ENCODE assay signal across 8 mouse cellular contexts in the genomic region with DNA sequence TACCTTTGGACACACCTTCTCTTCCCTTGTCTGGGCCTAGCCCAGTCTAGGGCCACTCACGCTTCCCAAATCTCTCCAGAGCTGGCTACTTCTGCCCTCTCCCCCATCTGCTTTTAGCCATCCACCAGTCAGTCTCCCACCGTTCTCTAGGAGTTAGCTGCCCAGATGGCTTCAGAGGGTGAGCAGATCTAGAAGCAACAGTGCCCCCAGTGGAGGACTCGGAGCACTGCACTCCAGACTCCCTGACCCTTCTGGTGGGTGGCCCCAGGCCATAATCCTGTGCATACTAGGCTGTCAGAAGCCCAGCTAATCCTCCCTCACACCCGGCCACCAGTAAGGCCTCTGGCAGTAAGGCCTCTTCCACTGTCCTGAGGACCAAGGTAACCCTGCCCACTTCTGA. TPM values are rescaled to one million over a fixed set of nuclear protein-coding genes. Genes with fewer than 3 reads are reported as not detected.
DNase-seq lines count a peak whose midpoint lies in the region; ATAC-seq and TF ChIP-seq lines count a peak whose summit lies in the region.

No protein-coding gene starts in this region.

- peak; percentile 39 for TF ChIP-seq CTCF in C2C12 (IDR thresholded peaks at IDR 0.05; ENCODE audit: control insufficient read depth, insufficient read depth, insufficient read length)
- peak; percentile 85 for TF ChIP-seq CTCF in intestine, postnatal 0 days (IDR thresholded peaks at IDR 0.05; ENCODE audit: low read depth)
- TF ChIP-seq CTCF in liver, postnatal 0 days (IDR thresholded peaks at IDR 0.05; ENCODE audit: low read depth), result peak; percentile 85
- peak; percentile 72; the same call in 1 of the 2 replicates for TF ChIP-seq CTCF in olfactory bulb, adult 2 months (IDR thresholded peaks at IDR 0.05; ENCODE audit: insufficient read depth, low read depth, low read length)

- no peak overlapping the region for H3ac ChIP-seq in C2C12 (ENCODE audit: control insufficient read depth, insufficient read length, low read depth)

- no peak overlapping the region for H3K4me3 ChIP-seq in C2C12 (ENCODE audit: insufficient read depth, poor library complexity, severe bottlenecking)
- no peak overlapping the region for H3K4me3 ChIP-seq in intestine, postnatal 0 days (ENCODE audit: low read depth, low read length)
- no peak overlapping the region for H3K4me3 ChIP-seq in liver, postnatal 0 days (ENCODE audit: low read depth, low read length)
- H3K4me3 ChIP-seq in olfactory bulb, adult 2 months (ENCODE audit: insufficient read depth, low read depth, low read length), result no peak overlapping the region

- H3K36me3 ChIP-seq in C2C12 (ENCODE audit: control insufficient read depth, insufficient read depth), result no peaks in the 10 kb centered on the region
- peaks cover 7% of the 10 kb centered on the region; the same call in 1 of the 2 replicates for H3K36me3 ChIP-seq in intestine, postnatal 0 days (ENCODE audit: control insufficient read depth, insufficient read depth)
- H3K36me3 ChIP-seq in liver, postnatal 0 days (replicated peaks; ENCODE audit: insufficient read depth, low read length), result no peaks in the 10 kb centered on the region

- no peak overlapping the region for H3K27ac ChIP-seq in intestine, postnatal 0 days (ENCODE audit: low read depth, low read length)
- no peak overlapping the region for H3K27ac ChIP-seq in liver, postnatal 0 days (ENCODE audit: low read depth)
- no peak overlapping the region for H3K27ac ChIP-seq in olfactory bulb, adult 2 months (ENCODE audit: insufficient read depth, low read depth, low read length)

- WGBS in intestine, postnatal 0 days, result 3% methylated on average over 4 of the region's 4 CpGs
- WGBS in liver, postnatal 0 days (ENCODE audit: insufficient replicate concordance), result 4% methylated on average over 4 of the region's 4 CpGs
- WGBS in olfactory bulb, adult 2 months, result 21% methylated on average over 4 of the region's 4 CpGs

- no peak overlapping the region for H3K4me2 ChIP-seq in intestine, postnatal 0 days (replicated peaks; ENCODE audit: low read depth)
- no peak overlapping the region for H3K4me2 ChIP-seq in liver, postnatal 0 days (ENCODE audit: low read depth, low read length)

- H3K27me3 ChIP-seq in C2C12 (ENCODE audit: control insufficient read depth, insufficient read depth, insufficient read length), result peaks cover 83% of the 10 kb centered on the region
- no peaks in the 10 kb centered on the region for H3K27me3 ChIP-seq in intestine, postnatal 0 days (replicated peaks; ENCODE audit: control insufficient read depth, insufficient read depth, low read length)
- 0 out of 2 replicates have a peak, but pooled peaks cover 1% of the 10 kb centered on the region for H3K27me3 ChIP-seq in liver, postnatal 0 days (ENCODE audit: insufficient read depth, low read length)

- H3K79me3 ChIP-seq in C2C12 (ENCODE audit: low read depth), result no peaks in the 10 kb centered on the region

- no peak for ATAC-seq in intestine, postnatal 0 days
- ATAC-seq in liver, postnatal 0 days, result peak; percentile 39; the same call in 1 of the 2 replicates

- no peak for TF ChIP-seq EP300 in liver, postnatal 0 days (IDR thresholded peaks at IDR 0.05; ENCODE audit: low read depth)

- H3K4me1 ChIP-seq in intestine, postnatal 0 days (replicated peaks; ENCODE audit: control insufficient read depth, insufficient read depth, low read length), result no peaks in the 10 kb centered on the region
- H3K4me1 ChIP-seq in liver, postnatal 0 days (ENCODE audit: insufficient read depth), result 0 out of 2 replicates have a peak, but pooled peaks cover 4% of the 10 kb centered on the region
- H3K4me1 ChIP-seq in olfactory bulb, adult 2 months (ENCODE audit: control insufficient read depth, insufficient read depth, low read length), result peaks cover 63% of the 10 kb centered on the region

- no peak for TF ChIP-seq POLR2A in olfactory bulb, adult 2 months (IDR thresholded peaks at IDR 0.05; ENCODE audit: insufficient read depth, low read depth, low read length)

- H3K9ac ChIP-seq in intestine, postnatal 0 days (ENCODE audit: low read depth, low read length), result no peak overlapping the region
- H3K9ac ChIP-seq in liver, postnatal 0 days (replicated peaks), result no peak overlapping the region

- peak; percentile 83 for DNase-seq in R1 (ENCODE audit: low read depth, low spot score)
- DNase-seq in cerebellum, postnatal 10 days, result peak; percentile 95 to 97
- peak; percentile 59 to 72 for DNase-seq in frontal cortex, postnatal 36 days (ENCODE audit: low spot score in 2 of 2)
- peak; percentile 68 for DNase-seq in liver, postnatal 0 days
- DNase-seq in thymus, postnatal 0 days (ENCODE audit: low spot score), result peak; percentile 54

- H3K9me3 ChIP-seq in intestine, postnatal 0 days (ENCODE audit: control insufficient read depth), result no peaks in the 10 kb centered on the region
- no peaks in the 10 kb centered on the region for H3K9me3 ChIP-seq in liver, postnatal 0 days (ENCODE audit: low read length)

- H3K79me2 ChIP-seq in C2C12 (ENCODE audit: control insufficient read depth, insufficient read depth), result no peaks in the 10 kb centered on the region

TF ChIP-seq in C2C12, 6 proteins besides CTCF, POLR2A, EP300 and RAD21:
- TF ChIP-seq USF1 (IDR thresholded peaks at IDR 0.05; ENCODE audit: low read depth) (no peak), FOSL1 (IDR thresholded peaks at IDR 0.05; ENCODE audit: insufficient read depth, low read length, poor library complexity, severe bottlenecking) (no peak), MYOG (IDR thresholded peaks at IDR 0.05; ENCODE audit: control insufficient read depth, extremely low read depth, insufficient read length) (no peak), MYOD1 (IDR thresholded peaks at IDR 0.05; ENCODE audit: control insufficient read depth, insufficient read length, low read depth) (no peak), MAX (IDR thresholded peaks at IDR 0.05) (no peak), CEBPB (IDR thresholded peaks at IDR 0.05; ENCODE audit: low read depth) (no peak)

RNA-seq across cellular contexts. Expression of gene Plch2, which starts 43.8 kb away (rescaled TPM):
- polyA plus RNA-seq in C2C12 (2012; fragmentation: generic; extraction: Trizol), result 0.11 TPM
- polyA plus RNA-seq in intestine, postnatal 0 days (2015; fragmentation: Nextera tagmentation; extraction: Ambion mirVana), result 5.3 and 5.7 TPM in 2 replicates
- polyA plus RNA-seq in liver, postnatal 0 days (2015; fragmentation: Nextera tagmentation; extraction: Ambion mirVana), result 0.04 TPM in 1 of 2 replicates, not detected in the other
- polyA plus RNA-seq in olfactory bulb, adult 2 months (2012; ENCODE audit: insufficient read depth, insufficient read length, low replicate concordance, missing spikeins), result not detected in 2 replicates
- 0.67 and 0.74 TPM in 2 replicates for polyA plus RNA-seq in thymus, postnatal 0 days (2015; fragmentation: Nextera tagmentation; extraction: Ambion mirVana)

RNA-seq across cellular contexts. Expression of gene Pank4, which starts 48.9 kb away (rescaled TPM):
- polyA plus RNA-seq in C2C12 (2012; fragmentation: generic; extraction: Trizol), result 22.2 TPM
- polyA plus RNA-seq in intestine, postnatal 0 days (2015; fragmentation: Nextera tagmentation; extraction: Ambion mirVana), result 10.9 and 11.5 TPM in 2 replicates
- 10.9 and 11.4 TPM in 2 replicates for polyA plus RNA-seq in liver, postnatal 0 days (2015; fragmentation: Nextera tagmentation; extraction: Ambion mirVana)
- not detected in 2 replicates for polyA plus RNA-seq in olfactory bulb, adult 2 months (2012; ENCODE audit: insufficient read depth, insufficient read length, low replicate concordance, missing spikeins)
- 41.5 and 42.9 TPM in 2 replicates for polyA plus RNA-seq in thymus, postnatal 0 days (2015; fragmentation: Nextera tagmentation; extraction: Ambion mirVana)

RNA-seq across cellular contexts. Expression of gene Hes5, which starts 52.1 kb away (rescaled TPM):
- polyA plus RNA-seq in C2C12 (2012; fragmentation: generic; extraction: Trizol), result not detected
- 0.20 and 0.29 TPM in 2 replicates for polyA plus RNA-seq in intestine, postnatal 0 days (2015; fragmentation: Nextera tagmentation; extraction: Ambion mirVana)
- polyA plus RNA-seq in liver, postnatal 0 days (2015; fragmentation: Nextera tagmentation; extraction: Ambion mirVana), result 0.15 and 0.21 TPM in 2 replicates
- not detected in 2 replicates for polyA plus RNA-seq in olfactory bulb, adult 2 months (2012; ENCODE audit: insufficient read depth, insufficient read length, low replicate concordance, missing spikeins)
- polyA plus RNA-seq in thymus, postnatal 0 days (2015; fragmentation: Nextera tagmentation; extraction: Ambion mirVana), result 3.3 and 3.6 TPM in 2 replicates

RNA-seq across cellular contexts. Expression of gene Pex10, which starts 54.0 kb away (rescaled TPM):
- polyA plus RNA-seq in C2C12 (2012; fragmentation: generic; extraction: Trizol), result 11.2 TPM
- polyA plus RNA-seq in intestine, postnatal 0 days (2015; fragmentation: Nextera tagmentation; extraction: Ambion mirVana), result 11.7 and 12.9 TPM in 2 replicates
- 5.9 and 6.8 TPM in 2 replicates for polyA plus RNA-seq in liver, postnatal 0 days (2015; fragmentation: Nextera tagmentation; extraction: Ambion mirVana)
- polyA plus RNA-seq in olfactory bulb, adult 2 months (2012; ENCODE audit: insufficient read depth, insufficient read length, low replicate concordance, missing spikeins), result not detected in 2 replicates
- polyA plus RNA-seq in thymus, postnatal 0 days (2015; fragmentation: Nextera tagmentation; extraction: Ambion mirVana), result 15.9 and 16.3 TPM in 2 replicates

Comparison
In these comparisons a context has a peak if more than half of its experiments do, and no peak if none do; other contexts are left out.
1. RNA of gene Pank4, which starts 48.9 kb away (polyA plus RNA-seq): 41.5 to 42.9 TPM in thymus, postnatal 0 days, 22.2 TPM in C2C12 (single experiment), 10.9 to 11.4 TPM in liver, postnatal 0 days and 10.9 to 11.5 TPM in intestine, postnatal 0 days; not detected in olfactory bulb, adult 2 months; every median in the first group is over 10 times any median in the second.
2. Peak in every context shown above with its lines, with median percentiles within 50 percentile points of each other: CTCF ChIP-seq and DNase-seq.